Mouse (Mus musculus) Patski (cell line): ENCODE results near the gene Nsmce4a. TPM values are rescaled to one million over a fixed set of nuclear protein-coding genes. Genes with fewer than 3 reads are reported as not detected.
"Not testable (repeated sequence)": the region's sequence is repeated elsewhere in the genome, so short reads cannot be mapped to it uniquely, and the experiment has no call there.

ENCODE experiments used
- ATAC-seq: fragments of 100-300 bp; one replicate; pipeline ENCODE4 v1.8.0; 2021
- CTCF ChIA-PET: fragments of 350-600 bp; sonication (Branson Sonifier 250); formaldehyde crosslinking; loops from one replicate; lab custom pipeline; 2022; ENCODE audit warnings: inconsistent platforms; lab: Charles Lee
- POLR2A ChIA-PET: fragments of 350-600 bp; sonication (Branson Sonifier 250); formaldehyde crosslinking; loops from one replicate; lab custom pipeline; 2022; ENCODE audit warnings: antibody characterized with exemption, inconsistent platforms; lab: Charles Lee
- DNase-seq: peaks from one replicate; pipeline ENCODE4 v3.0.0-alpha.2; 2011; ENCODE audit warnings: low read depth, low spot score
- H3K27me3 ChIP-seq: fragments of 371-371 bp; one replicate; pipeline ENCODE4 v1.5.1; 2021
- CTCF ChIP-seq: fragments of 100-300 bp; IDR thresholded peaks from one replicate; pipeline ENCODE4 v1.5.1; 2021
- in situ Hi-C: fragments of 300-500 bp; cut with MboI; formaldehyde crosslinking; loops from 3 replicates; pipeline ENCODE4 v1.11.1; 2018; ENCODE audit warnings: low pct_unique_long_range_greater_than_20kb, mixed read lengths
- polyA plus RNA-seq: library from polyadenylated mRNA; unstranded; gene quantifications from one replicate; pipeline ENCODE4 v1.2.3, GENCODE M21; 2021

The Nsmce4a gene
- polyA plus RNA-seq, 1 experiment from 2014 or later, result 80.1 TPM

- DNase-seq, result no peak
- CTCF ChIA-PET, result no interaction called here
- in situ Hi-C loops, result no loop called here
- TF ChIP-seq CTCF, result no peak
- ATAC-seq, result no peak
- H3K27me3 ChIP-seq, result no peaks in the 10 kb centered on the region
- POLR2A ChIA-PET, result no interaction called here
Measured at GRCm38 (mm10) chr7:130600074-130600473, 27.2 kb upstream of the Nsmce4a start.

DNA sequence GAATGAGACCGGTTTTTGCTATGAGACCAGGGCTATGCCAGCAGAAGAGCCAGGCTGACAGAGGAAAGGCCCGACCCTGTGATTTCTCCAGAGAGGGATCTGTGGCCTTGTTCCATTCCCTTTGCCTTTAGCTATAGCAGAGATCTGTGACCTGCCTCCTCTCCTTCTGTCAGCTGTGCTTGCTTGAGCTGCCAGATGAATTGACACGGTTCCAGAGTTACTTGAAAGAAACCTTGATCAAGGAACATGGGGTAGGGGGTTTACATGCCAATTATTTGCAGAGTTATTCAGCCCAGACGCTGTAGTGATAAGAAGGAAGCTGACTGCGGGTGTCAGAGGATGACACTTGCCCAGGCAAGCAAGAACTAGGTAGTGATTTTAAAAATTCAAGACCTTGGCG, 24.6 kb upstream of the Nsmce4a start:
- ChIA-PET POLR2A (no interaction called here), CTCF (interaction anchor here (1.1 kb wide), 1 partner anchor 21 kb away, joined by 3 read pairs; no protein-coding TSS in a partner anchor)
- TF ChIP-seq CTCF, result no peak
- no peaks in the 10 kb centered on the region for H3K27me3 ChIP-seq
- DNase-seq, result no peak
- in situ Hi-C loops, result no loop called here
- no peak for ATAC-seq

GRCm38 (mm10) chr7:130596079-130596855, 23.3 kb upstream of the Nsmce4a start:
- in situ Hi-C loops, ATAC-seq, H3K27me3 ChIP-seq, POLR2A ChIA-PET, DNase-seq: not testable (repeated sequence)
- CTCF ChIA-PET, result interaction anchor here (1.0 to 1.1 kb wide), 2 partner anchors 8 to 20 kb away, joined by 3 read pairs; no protein-coding TSS in a partner anchor

DNA sequence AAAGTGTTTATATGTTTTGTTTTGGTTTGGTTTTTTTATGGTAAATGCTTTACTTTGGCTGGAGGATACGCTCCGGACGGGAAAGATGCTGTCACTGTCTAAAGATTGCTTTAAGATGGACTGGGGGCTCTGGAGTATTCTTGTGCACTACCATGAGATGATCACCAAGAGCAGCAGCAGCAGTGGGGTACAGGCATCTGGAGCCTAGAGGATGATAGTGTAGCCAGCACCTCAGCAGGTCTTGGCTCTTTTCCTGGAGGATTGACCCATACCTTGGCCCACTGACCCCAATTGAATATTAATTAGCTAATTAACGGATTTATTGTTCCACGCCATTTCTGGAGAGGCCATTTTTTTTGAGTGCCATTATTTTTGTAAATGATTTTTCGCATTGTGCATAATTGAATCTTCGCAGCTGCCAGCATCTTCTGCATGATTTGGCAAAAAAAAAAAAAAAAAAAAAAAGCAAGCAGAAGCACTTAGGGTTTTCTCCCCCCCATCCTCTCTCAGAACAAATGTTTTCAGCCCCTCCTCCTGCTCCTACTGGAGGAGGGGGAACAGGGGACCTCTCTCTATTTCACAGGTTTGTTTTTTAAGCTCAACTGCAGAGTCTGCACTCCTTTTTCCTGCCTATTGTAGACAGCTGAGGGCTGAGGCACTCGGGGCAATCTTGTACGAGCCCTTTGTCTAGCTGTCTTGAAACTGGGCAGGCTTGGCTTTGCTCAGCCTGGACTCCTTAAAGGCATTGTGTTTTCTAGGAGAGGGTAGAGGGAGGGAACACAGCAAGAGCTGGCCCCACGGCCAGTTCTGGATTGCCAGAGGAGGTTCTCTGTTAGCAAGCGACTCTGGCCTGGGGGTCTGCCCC, 20.7 kb upstream of the Nsmce4a start:
- POLR2A ChIA-PET, ATAC-seq, H3K27me3 ChIP-seq, CTCF ChIA-PET, in situ Hi-C loops, DNase-seq: not testable (repeated sequence)

DNA sequence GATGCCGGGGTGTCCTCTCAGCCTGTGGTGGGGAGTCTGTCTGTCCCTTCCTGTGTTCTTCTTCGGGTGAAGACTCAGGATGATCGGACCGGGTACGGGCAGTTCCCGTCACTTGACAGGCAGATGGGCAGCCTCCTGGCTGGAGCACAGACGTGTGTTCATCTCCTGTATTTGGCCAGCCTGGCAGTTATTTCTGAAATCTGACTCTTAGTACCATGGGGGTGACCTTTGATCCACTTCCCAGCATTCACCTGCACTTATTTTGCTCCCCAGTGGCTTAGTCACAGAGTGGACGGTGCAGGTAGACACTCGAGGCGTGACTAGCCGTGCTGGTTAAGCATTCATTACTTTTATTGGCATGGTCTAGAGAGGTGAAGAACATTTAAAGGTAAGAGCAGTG, 20.1 kb upstream of the Nsmce4a start:
- POLR2A ChIA-PET, ATAC-seq, CTCF ChIA-PET, H3K27me3 ChIP-seq, DNase-seq, in situ Hi-C loops: not testable (repeated sequence)

DNA sequence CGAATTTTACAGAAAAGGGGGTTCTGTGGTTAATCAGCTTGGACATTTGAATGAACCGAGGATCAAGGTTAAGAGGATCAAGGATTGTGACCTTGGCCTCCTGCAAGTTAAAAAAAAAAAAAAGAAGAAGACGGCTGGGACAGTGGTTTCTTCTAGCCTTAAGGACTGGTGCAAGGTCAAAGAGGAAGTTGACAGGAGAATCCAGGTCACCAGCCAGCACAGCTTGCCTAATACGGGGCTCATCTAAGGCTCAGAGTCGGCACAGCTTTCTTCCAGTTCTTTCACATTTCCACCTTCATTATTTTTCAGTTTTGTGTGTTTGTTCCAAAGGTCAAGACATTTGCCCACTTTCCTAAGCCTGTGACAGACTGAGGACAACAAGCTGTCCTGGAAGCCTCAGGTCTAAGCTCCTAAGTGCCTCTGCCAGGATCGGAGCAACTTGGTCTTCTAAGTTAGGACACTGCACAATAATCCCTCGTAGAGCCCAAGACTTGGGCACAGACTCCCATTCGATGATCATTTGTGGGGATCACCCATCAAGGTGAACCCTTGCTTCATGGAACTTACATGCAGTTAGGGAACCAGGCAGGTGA, 18.0 kb upstream of the Nsmce4a start:
- TF ChIP-seq CTCF, result no peak
- POLR2A ChIA-PET, result no interaction called here

GRCm38 (mm10) chr7:130590081-130590828, 17.3 kb upstream of the Nsmce4a start:
- POLR2A ChIA-PET, result no interaction called here
- in situ Hi-C loops, result no loop called here
- ATAC-seq, result peak; percentile 20
- no peaks in the 10 kb centered on the region for H3K27me3 ChIP-seq
- DNase-seq, result no peak
- TF ChIP-seq CTCF, result no peak
- CTCF ChIA-PET, result interaction anchor here (0.6 to 1.2 kb wide), 3 partner anchors 12 to 173 kb away, joined by 3 to 4 read pairs (median 4); no protein-coding TSS in a partner anchor

More for the DNA sequence above, 18.0 kb upstream of the Nsmce4a start:
- H3K27me3 ChIP-seq, result no peaks in the 10 kb centered on the region
- no peak for DNase-seq
- ATAC-seq, result no peak
- in situ Hi-C loops, result no loop called here
- CTCF ChIA-PET, result interaction anchor here (1.2 kb wide), 1 partner anchor 11 kb away, joined by 4 read pairs; no protein-coding TSS in a partner anchor

GRCm38 (mm10) chr7:130586521-130587072, 13.7 kb upstream of the Nsmce4a start:
- DNase-seq, result no peak
- TF ChIP-seq CTCF, result no peak
- no peak for ATAC-seq
- CTCF ChIA-PET, result no interaction called here
- no peaks in the 10 kb centered on the region for H3K27me3 ChIP-seq
- in situ Hi-C loops, result no loop called here
- POLR2A ChIA-PET, result no interaction called here

- ATAC-seq (no peak), DNase-seq (no peak)
- H3K27me3 ChIP-seq, result no peaks in the 10 kb centered on the region
- in situ Hi-C loops, result no loop called here
- POLR2A ChIA-PET, result no interaction called here
- TF ChIP-seq CTCF, result no peak
- CTCF ChIA-PET, result no interaction called here
Measured at GRCm38 (mm10) chr7:130578607-130579006, 5.7 kb upstream of the Nsmce4a start.

- ATAC-seq, result no peak
Measured at GRCm38 (mm10) chr7:130578066-130578465, 5.1 kb upstream of the Nsmce4a start.

More at GRCm38 (mm10) chr7:130578066-130578465, 5.1 kb upstream of the Nsmce4a start:
- POLR2A ChIA-PET, result no interaction called here
- CTCF ChIA-PET, result no interaction called here
- no peaks in the 10 kb centered on the region for H3K27me3 ChIP-seq
- no peak for TF ChIP-seq CTCF
- DNase-seq, result no peak
- in situ Hi-C loops, result no loop called here
